Mouse (Mus musculus): Measurements from ENCODE around the gene Mad1l1. TPM values are rescaled to one million over a fixed set of nuclear protein-coding genes. Genes with fewer than 3 reads are reported as not detected.

Gene Mad1l1
- polyA plus RNA-seq, 1 experiment from 2014 or later = 20.5 TPM

GRCm38 (mm10) chr5:140102731-140103130 lies 218.6 kb downstream of the Mad1l1 start:
- no peak overlapping the region for H3K9ac ChIP-seq (ENCODE audit: low read length)
- no peak overlapping the region for H3K4me2 ChIP-seq (ENCODE audit: low read length)
- H3K27ac ChIP-seq (replicated peaks in 1 of 2; ENCODE audit: control insufficient read depth in 1 of 2, insufficient read depth in 1 of 2, low read depth in 2 of 2, low read length in 2 of 2) = no peak overlapping the region
- H3K9me3 ChIP-seq (ENCODE audit: control insufficient read depth, low read length) = no peaks in the 10 kb centered on the region
- 90% methylated on average over 8 of the region's 8 CpGs for WGBS
- no peak for ATAC-seq (ENCODE audit: insufficient number of reproducible peaks, insufficient read depth, low FRiP score, low read depth)
- no peaks in the 10 kb centered on the region for H3K4me1 ChIP-seq (ENCODE audit: control insufficient read depth in 2 of 2, insufficient read depth in 2 of 2, low read length in 2 of 2)
- no peaks in the 10 kb centered on the region for H3K27me3 ChIP-seq (ENCODE audit: control insufficient read depth, insufficient read depth, low read length)
- peaks cover 4% of the 10 kb centered on the region; the same call in 1 of the 2 replicates for H3K36me3 ChIP-seq (ENCODE audit: control insufficient read depth, insufficient read depth, low read length)
- H3K4me3 ChIP-seq (ENCODE audit: control insufficient read depth in 1 of 2, insufficient read depth in 1 of 2, low read depth in 1 of 2, low read length in 2 of 2) = no peak overlapping the region

- H3K4me3 ChIP-seq (ENCODE audit: control insufficient read depth in 1 of 2, insufficient read depth in 1 of 2, low read depth in 1 of 2, low read length in 2 of 2) = no peak overlapping the region
- H3K36me3 ChIP-seq (ENCODE audit: control insufficient read depth, insufficient read depth, low read length) = peaks cover 4% of the 10 kb centered on the region; the same call in 1 of the 2 replicates
- H3K4me2 ChIP-seq (ENCODE audit: low read length) = no peak overlapping the region
- no peaks in the 10 kb centered on the region for H3K9me3 ChIP-seq (ENCODE audit: control insufficient read depth, low read length)
- WGBS = 90% methylated on average over 14 of the region's 14 CpGs
- no peak overlapping the region for H3K27ac ChIP-seq (replicated peaks in 1 of 2; ENCODE audit: control insufficient read depth in 1 of 2, insufficient read depth in 1 of 2, low read depth in 2 of 2, low read length in 2 of 2)
- no peak for ATAC-seq (ENCODE audit: insufficient number of reproducible peaks, insufficient read depth, low FRiP score, low read depth)
- H3K4me1 ChIP-seq (ENCODE audit: control insufficient read depth in 2 of 2, insufficient read depth in 2 of 2, low read length in 2 of 2) = no peaks in the 10 kb centered on the region
- H3K9ac ChIP-seq (ENCODE audit: low read length) = no peak overlapping the region
- no peaks in the 10 kb centered on the region for H3K27me3 ChIP-seq (ENCODE audit: control insufficient read depth, insufficient read depth, low read length)
Measured at GRCm38 (mm10) chr5:140101409-140102009, 219.8 kb downstream of the Mad1l1 start.

GRCm38 (mm10) chr5:140098711-140099110 lies 222.6 kb downstream of the Mad1l1 start:
- WGBS = 93% methylated on average over 5 of the region's 5 CpGs
- H3K9me3 ChIP-seq (ENCODE audit: control insufficient read depth, low read length) = no peaks in the 10 kb centered on the region
- no peak overlapping the region for H3K9ac ChIP-seq (ENCODE audit: low read length)
- no peak overlapping the region for H3K4me3 ChIP-seq (ENCODE audit: control insufficient read depth in 1 of 2, insufficient read depth in 1 of 2, low read depth in 1 of 2, low read length in 2 of 2)
- ATAC-seq (ENCODE audit: insufficient number of reproducible peaks, insufficient read depth, low FRiP score, low read depth) = no peak
- no peaks in the 10 kb centered on the region for H3K27me3 ChIP-seq (ENCODE audit: control insufficient read depth, insufficient read depth, low read length)
- H3K4me2 ChIP-seq (ENCODE audit: low read length) = no peak overlapping the region
- peaks cover 4% of the 10 kb centered on the region; the same call in 1 of the 2 replicates for H3K36me3 ChIP-seq (ENCODE audit: control insufficient read depth, insufficient read depth, low read length)
- no peaks in the 10 kb centered on the region for H3K4me1 ChIP-seq (ENCODE audit: control insufficient read depth in 2 of 2, insufficient read depth in 2 of 2, low read length in 2 of 2)
- no peak overlapping the region for H3K27ac ChIP-seq (replicated peaks in 1 of 2; ENCODE audit: control insufficient read depth in 1 of 2, insufficient read depth in 1 of 2, low read depth in 2 of 2, low read length in 2 of 2)

- WGBS = 83% methylated on average over 2 of the region's 2 CpGs
- H3K4me2 ChIP-seq (ENCODE audit: low read length) = no peak overlapping the region
- no peak overlapping the region for H3K4me3 ChIP-seq (ENCODE audit: control insufficient read depth in 1 of 2, insufficient read depth in 1 of 2, low read depth in 1 of 2, low read length in 2 of 2)
- H3K27ac ChIP-seq (replicated peaks in 1 of 2; ENCODE audit: control insufficient read depth in 1 of 2, insufficient read depth in 1 of 2, low read depth in 2 of 2, low read length in 2 of 2) = no peak overlapping the region
- H3K9me3 ChIP-seq (ENCODE audit: control insufficient read depth, low read length) = no peaks in the 10 kb centered on the region
- H3K9ac ChIP-seq (ENCODE audit: low read length) = no peak overlapping the region
- no peaks in the 10 kb centered on the region for H3K4me1 ChIP-seq (ENCODE audit: control insufficient read depth in 2 of 2, insufficient read depth in 2 of 2, low read length in 2 of 2)
- H3K36me3 ChIP-seq (ENCODE audit: control insufficient read depth, insufficient read depth, low read length) = no peaks in the 10 kb centered on the region
- no peak for ATAC-seq (ENCODE audit: insufficient number of reproducible peaks, insufficient read depth, low FRiP score, low read depth)
- no peaks in the 10 kb centered on the region for H3K27me3 ChIP-seq (ENCODE audit: control insufficient read depth, insufficient read depth, low read length)
Measured at GRCm38 (mm10) chr5:140095203-140095602, 226.1 kb downstream of the Mad1l1 start.

GRCm38 (mm10) chr5:140093489-140093888 lies 227.9 kb downstream of the Mad1l1 start:
- Histone ChIP-seq H3K27me3 (ENCODE audit: control insufficient read depth, insufficient read depth, low read length) (no peaks in the 10 kb centered on the region), H3K4me3 (ENCODE audit: control insufficient read depth in 1 of 2, insufficient read depth in 1 of 2, low read depth in 1 of 2, low read length in 2 of 2) (no peak overlapping the region), H3K4me1 (ENCODE audit: control insufficient read depth in 2 of 2, insufficient read depth in 2 of 2, low read length in 2 of 2) (no peaks in the 10 kb centered on the region), H3K27ac (replicated peaks in 1 of 2; ENCODE audit: control insufficient read depth in 1 of 2, insufficient read depth in 1 of 2, low read depth in 2 of 2, low read length in 2 of 2) (no peak overlapping the region), H3K36me3 (ENCODE audit: control insufficient read depth, insufficient read depth, low read length) (no peaks in the 10 kb centered on the region; the same call in 1 of the 2 replicates), H3K4me2 (ENCODE audit: low read length) (no peak overlapping the region), H3K9ac (ENCODE audit: low read length) (no peak overlapping the region), H3K9me3 (ENCODE audit: control insufficient read depth, low read length) (no peaks in the 10 kb centered on the region)
- ATAC-seq (ENCODE audit: insufficient number of reproducible peaks, insufficient read depth, low FRiP score, low read depth) = no peak
- WGBS = 88% methylated on average over 8 of the region's 8 CpGs

- no peak overlapping the region for H3K4me3 ChIP-seq (ENCODE audit: control insufficient read depth in 1 of 2, insufficient read depth in 1 of 2, low read depth in 1 of 2, low read length in 2 of 2)
- no peak for ATAC-seq (ENCODE audit: insufficient number of reproducible peaks, insufficient read depth, low FRiP score, low read depth)
- H3K4me1 ChIP-seq (ENCODE audit: control insufficient read depth in 2 of 2, insufficient read depth in 2 of 2, low read length in 2 of 2) = no peaks in the 10 kb centered on the region
- 76% methylated on average over 11 of the region's 11 CpGs for WGBS
- H3K9ac ChIP-seq (ENCODE audit: low read length) = no peak overlapping the region
- H3K27me3 ChIP-seq (ENCODE audit: control insufficient read depth, insufficient read depth, low read length) = no peaks in the 10 kb centered on the region
- no peak overlapping the region for H3K4me2 ChIP-seq (ENCODE audit: low read length)
- no peaks in the 10 kb centered on the region for H3K9me3 ChIP-seq (ENCODE audit: control insufficient read depth, low read length)
- H3K27ac ChIP-seq (replicated peaks in 1 of 2; ENCODE audit: control insufficient read depth in 1 of 2, insufficient read depth in 1 of 2, low read depth in 2 of 2, low read length in 2 of 2) = no peak overlapping the region
- no peaks in the 10 kb centered on the region; the same call in 1 of the 2 replicates for H3K36me3 ChIP-seq (ENCODE audit: control insufficient read depth, insufficient read depth, low read length)
Measured at GRCm38 (mm10) chr5:140091601-140092000, 229.8 kb downstream of the Mad1l1 start.

- no peak overlapping the region for H3K27ac ChIP-seq (replicated peaks in 1 of 2; ENCODE audit: control insufficient read depth in 1 of 2, insufficient read depth in 1 of 2, low read depth in 2 of 2, low read length in 2 of 2)
Measured at GRCm38 (mm10) chr5:140089263-140089662, 232.1 kb downstream of the Mad1l1 start.

GRCm38 (mm10) chr5:140087242-140087641 lies 234.1 kb downstream of the Mad1l1 start:
- Histone ChIP-seq H3K27me3 (ENCODE audit: control insufficient read depth, insufficient read depth, low read length) (no peaks in the 10 kb centered on the region), H3K4me2 (ENCODE audit: low read length) (no peak overlapping the region), H3K9me3 (ENCODE audit: control insufficient read depth, low read length) (no peaks in the 10 kb centered on the region), H3K4me1 (ENCODE audit: control insufficient read depth in 2 of 2, insufficient read depth in 2 of 2, low read length in 2 of 2) (no peaks in the 10 kb centered on the region), H3K36me3 (ENCODE audit: control insufficient read depth, insufficient read depth, low read length) (no peaks in the 10 kb centered on the region; the same call in 1 of the 2 replicates), H3K9ac (ENCODE audit: low read length) (no peak overlapping the region), H3K4me3 (ENCODE audit: control insufficient read depth in 1 of 2, insufficient read depth in 1 of 2, low read depth in 1 of 2, low read length in 2 of 2) (no peak overlapping the region), H3K27ac (replicated peaks in 1 of 2; ENCODE audit: control insufficient read depth in 1 of 2, insufficient read depth in 1 of 2, low read depth in 2 of 2, low read length in 2 of 2) (no peak overlapping the region)
- no peak for ATAC-seq (ENCODE audit: insufficient number of reproducible peaks, insufficient read depth, low FRiP score, low read depth)
- WGBS = 89% methylated on average over 7 of the region's 7 CpGs

More at GRCm38 (mm10) chr5:140089263-140089662, 232.1 kb downstream of the Mad1l1 start:
- no peak overlapping the region for H3K9ac ChIP-seq (ENCODE audit: low read length)
- no peaks in the 10 kb centered on the region for H3K9me3 ChIP-seq (ENCODE audit: control insufficient read depth, low read length)
- no peaks in the 10 kb centered on the region; the same call in 1 of the 2 replicates for H3K36me3 ChIP-seq (ENCODE audit: control insufficient read depth, insufficient read depth, low read length)
- H3K27me3 ChIP-seq (ENCODE audit: control insufficient read depth, insufficient read depth, low read length) = no peaks in the 10 kb centered on the region
- ATAC-seq (ENCODE audit: insufficient number of reproducible peaks, insufficient read depth, low FRiP score, low read depth) = no peak
- no peak overlapping the region for H3K4me3 ChIP-seq (ENCODE audit: control insufficient read depth in 1 of 2, insufficient read depth in 1 of 2, low read depth in 1 of 2, low read length in 2 of 2)
- H3K4me2 ChIP-seq (ENCODE audit: low read length) = no peak overlapping the region
- H3K4me1 ChIP-seq (ENCODE audit: control insufficient read depth in 2 of 2, insufficient read depth in 2 of 2, low read length in 2 of 2) = no peaks in the 10 kb centered on the region
